Mouse (Mus musculus) heart, postnatal 14 days (tissue): ENCODE results near the gene Haus8. TPM values are rescaled to one million over a fixed set of nuclear protein-coding genes. Genes with fewer than 3 reads are reported as not detected.

Experiments used
- total RNA-seq, 2 experiments: library from RNA; stranded (reverse); gene quantifications; 2 replicates each; pipeline ENCODE4 v1.2.3; 2021

The Haus8 gene
- total RNA-seq, 2 experiments from 2014 or later: 23.9 to 28.8 TPM

Other genes starting within 250 kb of the Haus8 start
- gene Myo9b, start 220 bp downstream of the Haus8 start, total RNA-seq: 10 to 100 TPM; 27.8 to 32.8 TPM
- gene Use1, start 93.9 kb upstream of the Haus8 start, total RNA-seq: 100 to 1,000 TPM in 1 of 2 experiments, 10 to 100 TPM in 1; 96.5 to 108 TPM
- gene Ocel1, start 98.4 kb upstream of the Haus8 start, total RNA-seq: 10 to 100 TPM; 10.4 to 10.7 TPM
- gene Nr2f6, start 109.0 kb upstream of the Haus8 start, total RNA-seq: 10 to 100 TPM; 48.5 to 52.3 TPM
- gene Ushbp1, start 122.9 kb upstream of the Haus8 start, total RNA-seq: 10 to 100 TPM; 40.5 to 45.1 TPM
- gene Babam1, start 123.9 kb upstream of the Haus8 start, total RNA-seq: 10 to 100 TPM; 57.0 to 62.9 TPM
- gene Ankle1, start 133.1 kb upstream of the Haus8 start, total RNA-seq: 1 to 10 TPM in 1 of 2 experiments, under 1 TPM in 1; 0.96 to 2.0 TPM
- gene Abhd8, start 190.7 kb upstream of the Haus8 start, total RNA-seq: 10 to 100 TPM; 29.1 to 31.9 TPM
- 100 to 1,000 TPM; 111 to 124 TPM for gene Mrpl34, start 192.0 kb upstream of the Haus8 start, total RNA-seq
- gene Dda1, start 196.3 kb upstream of the Haus8 start, total RNA-seq: 10 to 100 TPM; 33.5 to 36.4 TPM
- gene Ano8, start 213.0 kb upstream of the Haus8 start, total RNA-seq: 10 to 100 TPM; 16.6 to 18.4 TPM
- gene Gtpbp3, start 215.2 kb upstream of the Haus8 start, total RNA-seq: 10 to 100 TPM; 16.4 to 18.7 TPM
- 10 to 100 TPM; 19.3 to 26.2 TPM for gene Plvap, start 238.8 kb upstream of the Haus8 start, total RNA-seq